Mouse (Mus musculus) G1E (cell line): ENCODE data around the gene AC131692.1. TPM values are rescaled to one million over a fixed set of nuclear protein-coding genes. Genes with fewer than 3 reads are reported as not detected.
"Not testable (repeated sequence)": the region's sequence is repeated elsewhere in the genome, so short reads cannot be mapped to it uniquely, and the experiment has no call there.

Experiments
- ATAC-seq: 2 replicates; pipeline ENCODE4 v1.8.0; 2016; ENCODE audit warnings: mild to moderate bottlenecking; ENCODE audit not compliant: insufficient number of reproducible peaks, poor library complexity, low FRiP score, severe bottlenecking; ENCODE audit errors: extremely low read depth
- DNase-seq: peaks from one replicate; pipeline ENCODE4 v3.0.0; 2012; ENCODE audit warnings: low spot score
- H3K27me3 ChIP-seq: 2 replicates; pipeline ENCODE4 v1.6.1; 2012; ENCODE audit warnings: mild to moderate bottlenecking, low read length, inconsistent platforms; ENCODE audit not compliant: insufficient read depth
- H3K36me3 ChIP-seq: replicated peaks from 2 replicates; pipeline ENCODE3; 2012; ENCODE audit warnings: mild to moderate bottlenecking, inconsistent platforms
- H3K4me1 ChIP-seq: 2 replicates; pipeline ENCODE4 v1.6.1; 2012; ENCODE audit warnings: low read depth, low read length, inconsistent platforms, mixed read lengths; ENCODE audit not compliant: insufficient read depth
- H3K4me3 ChIP-seq: 2 replicates; pipeline ENCODE4 v1.5.1; 2012; ENCODE audit warnings: low read depth, mild to moderate bottlenecking, inconsistent platforms, low read length, moderate library complexity, mixed read lengths
- H3K9me3 ChIP-seq: replicated peaks from 2 replicates; pipeline ENCODE4 v1.6.1; 2012; ENCODE audit warnings: inconsistent platforms
- CTCF ChIP-seq: IDR thresholded peaks from 2 replicates; pipeline ENCODE4 v1.5.1; 2012; ENCODE audit warnings: low read depth, low read length, inconsistent platforms, mixed read lengths
- GATA1 ChIP-seq: IDR thresholded peaks from 2 replicates; pipeline ENCODE4 v1.6.1; 2012; ENCODE audit warnings: borderline replicate concordance, low read length, inconsistent platforms, mixed read lengths
- GATA2 ChIP-seq: IDR thresholded peaks from 2 replicates; pipeline ENCODE4 v1.6.1; 2012; ENCODE audit warnings: low read depth, low read length, inconsistent platforms, borderline replicate concordance
- POLR2AphosphoS5 ChIP-seq: IDR thresholded peaks from 2 replicates; pipeline ENCODE4 v1.6.1; 2012; ENCODE audit warnings: low read depth, low read length, inconsistent platforms; ENCODE audit not compliant: insufficient replicate concordance
- TAL1 ChIP-seq: conservative IDR thresholded peaks from 2 replicates; pipeline ENCODE4 v1.6.1; 2012; ENCODE audit warnings: low read depth, low read length, inconsistent platforms, mixed read lengths
- polyA plus RNA-seq: library from polyadenylated mRNA; stranded (reverse); fragments of >175 nt; gene quantifications from 2 replicates; pipeline ENCODE4 v1.2.3, GENCODE M21; 2012
- total RNA-seq, 2 experiments: library from RNA; stranded (forward) in 1 of 2; stranded (reverse) in 1 of 2; fragments of 200-1000 nt in 1 of 2; fragments of >200 nt in 1 of 2; fragmentation: Nextera tagmentation in 1 of 2; gene quantifications; 2 replicates each; pipeline ENCODE4 v1.2.3; 2014 to 2017

AC131692.1 gene
- total and polyA plus RNA-seq, 3 experiments, result 1.4 to 5.6 (median 3.4) TPM

DNA sequence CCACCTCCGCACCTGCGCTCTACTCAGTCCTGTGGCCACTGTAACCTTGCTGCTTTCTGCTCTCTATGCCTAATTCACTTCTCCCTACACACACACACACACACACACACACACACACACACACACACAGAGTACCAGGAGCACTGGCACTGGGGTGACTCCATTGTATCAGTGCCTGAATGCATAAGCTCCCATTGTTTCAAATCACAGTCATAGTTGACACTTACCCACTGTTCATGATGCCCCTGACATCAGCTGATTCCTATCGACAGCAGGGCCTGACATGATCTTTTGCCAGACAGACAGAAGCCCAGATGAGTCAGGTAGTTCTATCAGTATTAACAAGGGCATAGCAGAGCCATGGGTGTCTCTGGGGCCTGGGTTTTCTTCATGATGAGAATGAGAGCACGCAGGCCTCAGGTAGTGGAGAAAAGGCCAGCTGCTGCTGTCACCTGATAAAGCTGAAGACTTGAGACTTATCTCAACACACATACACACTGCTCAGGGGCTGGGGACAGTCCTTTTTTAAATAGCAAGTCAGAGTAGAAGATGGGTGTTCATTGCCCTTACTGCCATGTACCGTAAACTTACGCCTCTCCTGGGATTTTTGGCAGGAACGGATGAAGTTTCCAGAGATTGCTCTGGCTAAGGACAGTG, 38.1 kb downstream of the AC131692.1 start:
- ATAC-seq, result no peak
- TF ChIP-seq GATA1 (no peak), CTCF (no peak), POLR2AphosphoS5 (no peak), TAL1 (peak; percentile 30; the same call in 1 of the 2 replicates), GATA2 (no peak)

DNA sequence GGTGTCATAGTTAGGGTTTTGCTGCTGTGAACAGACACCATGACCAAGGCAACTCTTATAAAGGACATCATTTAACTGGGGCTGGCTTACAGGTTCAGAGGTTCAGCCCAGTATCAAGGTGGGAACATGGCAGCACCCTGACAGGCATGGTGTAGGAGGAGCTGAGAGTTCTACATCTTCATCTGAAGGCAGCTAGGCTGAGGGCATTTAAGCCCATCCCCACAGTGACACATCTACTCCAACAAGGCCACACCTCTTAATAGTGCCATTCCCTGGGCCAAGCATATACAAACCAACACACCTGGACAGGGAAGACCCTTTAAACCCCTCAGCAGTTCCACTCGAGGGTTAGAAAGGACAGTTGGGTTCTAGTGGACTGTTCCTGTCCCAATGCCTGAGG, 39.0 kb downstream of the AC131692.1 start:
- peaks cover 47% of the 10 kb centered on the region for H3K4me1 ChIP-seq
- ATAC-seq, result not testable (repeated sequence)

More for the DNA sequence above, 38.1 kb downstream of the AC131692.1 start:
- no peaks in the 10 kb centered on the region for H3K9me3 ChIP-seq
- H3K4me3 ChIP-seq, result no peak overlapping the region
- H3K4me1 ChIP-seq, result peaks cover 47% of the 10 kb centered on the region
- H3K36me3 ChIP-seq, result peaks cover 45% of the 10 kb centered on the region
- H3K27me3 ChIP-seq, result no peaks in the 10 kb centered on the region
- DNase-seq, result no peak

DNA sequence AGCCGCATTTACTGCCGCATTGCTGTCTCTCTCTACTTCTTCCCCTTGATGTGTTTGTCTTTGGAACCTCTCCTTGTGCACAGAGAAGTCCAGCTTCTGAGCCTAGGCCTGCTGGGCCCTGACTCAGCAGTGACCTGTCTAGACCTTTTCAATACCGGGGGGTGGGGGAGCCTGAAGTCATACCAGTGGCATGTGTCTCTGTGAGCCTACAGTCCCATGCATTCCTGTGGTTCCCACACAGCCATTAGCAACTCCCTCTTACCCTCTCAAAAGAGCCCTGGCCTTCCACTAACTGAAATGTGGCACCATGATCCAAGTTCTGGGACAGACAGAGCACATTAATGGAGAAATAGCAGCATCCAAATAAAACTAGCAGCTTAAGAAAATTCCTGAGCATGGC, 42.2 kb downstream of the AC131692.1 start:
- TF ChIP-seq GATA2 (no peak), TAL1 (no peak), POLR2AphosphoS5 (no peak), CTCF (no peak), GATA1 (no peak)
- Histone ChIP-seq H3K9me3 (no peaks in the 10 kb centered on the region), H3K27me3 (no peaks in the 10 kb centered on the region), H3K36me3 (peaks cover 69% of the 10 kb centered on the region), H3K4me3 (no peak overlapping the region), H3K4me1 (peaks cover 56% of the 10 kb centered on the region)
- DNase-seq, result no peak
- ATAC-seq, result no peak

More for the DNA sequence above, 39.0 kb downstream of the AC131692.1 start:
- not testable (repeated sequence) for H3K9me3 ChIP-seq, H3K4me3 ChIP-seq, DNase-seq, H3K27me3 ChIP-seq
- H3K36me3 ChIP-seq, result peaks cover 53% of the 10 kb centered on the region

DNA sequence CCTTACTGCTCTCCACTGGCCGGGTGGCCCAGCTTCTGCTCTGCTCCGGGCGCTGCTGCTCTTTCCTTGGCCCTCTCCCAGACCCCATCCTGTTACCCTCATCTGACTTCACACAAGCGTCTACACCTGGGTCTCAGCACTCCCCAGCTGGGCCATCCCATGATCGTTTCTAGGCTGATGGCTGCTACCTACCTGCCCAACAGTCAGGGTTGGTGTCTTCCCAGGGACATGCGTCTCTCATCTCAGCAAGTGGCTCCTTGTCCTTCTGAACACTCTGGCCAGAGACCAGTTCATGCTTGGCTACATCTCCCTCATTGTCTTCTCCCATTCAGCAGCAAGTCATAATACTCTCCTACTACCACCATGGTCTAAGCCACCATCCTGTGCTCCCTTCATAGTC, 45.5 kb downstream of the AC131692.1 start:
- H3K36me3 ChIP-seq, result peaks cover 50% of the 10 kb centered on the region
- ATAC-seq (no peak), DNase-seq (no peak)
- peaks cover 4% of the 10 kb centered on the region; the same call in 1 of the 2 replicates for H3K27me3 ChIP-seq
- no peaks in the 10 kb centered on the region for H3K9me3 ChIP-seq
- H3K4me1 ChIP-seq, result peaks cover 34% of the 10 kb centered on the region
- H3K4me3 ChIP-seq, result peak overlapping the region; percentile 1; the same call in 1 of the 2 replicates
- TF ChIP-seq CTCF (no peak), TAL1 (no peak), GATA1 (no peak), POLR2AphosphoS5 (no peak), GATA2 (no peak)

DNA sequence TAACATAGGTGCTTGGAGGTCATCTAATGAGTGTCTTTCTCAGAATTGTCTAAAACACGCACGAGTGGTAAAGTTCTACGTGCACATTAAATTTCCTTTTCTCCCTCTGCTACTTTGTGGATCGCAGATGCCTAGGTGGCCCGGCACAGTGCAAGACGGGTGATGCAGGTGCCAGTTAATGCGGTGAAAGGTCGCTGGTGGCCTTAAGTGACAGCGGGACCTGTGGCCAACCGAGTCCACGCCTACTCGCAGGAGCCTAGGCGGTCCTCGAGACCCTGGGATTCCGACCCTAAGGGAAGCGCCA, 46.1 kb downstream of the AC131692.1 start:
- DNase-seq (no peak), ATAC-seq (no peak)
- Histone ChIP-seq H3K27me3 (peaks cover 9% of the 10 kb centered on the region), H3K4me1 (peaks cover 34% of the 10 kb centered on the region), H3K36me3 (peaks cover 44% of the 10 kb centered on the region), H3K9me3 (no peaks in the 10 kb centered on the region), H3K4me3 (peak overlapping the region; percentile 93)
- TF ChIP-seq GATA1 (no peak), GATA2 (no peak), TAL1 (no peak), CTCF (no peak), POLR2AphosphoS5 (no peak)

DNA sequence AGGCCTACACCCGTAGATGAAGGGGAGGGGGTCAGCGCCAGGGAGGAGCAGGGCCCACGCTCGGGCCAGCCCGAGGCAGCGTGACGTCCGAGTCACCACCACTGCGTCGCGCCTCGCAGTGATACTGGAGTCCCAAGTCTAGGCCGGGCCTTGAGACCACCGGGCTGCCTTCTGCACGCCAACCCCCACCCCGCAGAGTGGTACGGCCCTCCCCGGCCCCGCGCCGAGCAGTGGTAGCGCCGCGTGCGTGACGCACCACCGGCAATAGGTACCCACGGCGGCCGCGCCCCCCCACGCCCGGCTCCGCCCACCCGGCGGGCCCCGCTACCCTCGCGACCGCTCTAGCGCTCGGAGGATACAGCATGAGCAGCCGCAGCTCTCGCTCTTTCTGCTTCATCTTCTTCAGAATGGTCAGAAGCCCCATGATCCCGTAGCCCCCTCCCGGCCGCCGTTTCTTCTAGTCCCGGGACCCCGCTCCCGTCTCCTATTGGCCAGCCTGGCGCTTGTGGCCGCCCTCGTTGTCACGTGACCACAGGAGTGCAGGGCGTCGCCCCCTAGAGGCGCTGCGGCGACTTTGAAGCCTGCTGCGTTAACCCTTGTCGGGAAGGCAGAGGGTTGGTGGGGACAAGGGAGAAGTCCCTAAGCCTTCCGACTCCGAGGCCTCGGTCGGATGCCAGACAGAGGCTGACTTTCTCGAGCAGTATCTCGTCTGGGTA, 46.6 kb downstream of the AC131692.1 start, which contains the start of gene Batf2:
Batf2 (plus strand) TSS at position 306 of the 716 bp plus-strand sequence.
- DNase-seq, result peak; percentile 98
- TF ChIP-seq POLR2AphosphoS5, result no peak
- TF ChIP-seq CTCF, result 0 out of 2 replicates have a peak, but pooled peaks have one; percentile 44
- no peak for TF ChIP-seq GATA1
- peak; percentile 61 for ATAC-seq
- Histone ChIP-seq H3K4me1 (peaks cover 34% of the 10 kb centered on the region), H3K4me3 (peak within 1 kb of the TSS; percentile 93), H3K36me3 (peaks cover 38% of the 10 kb centered on the region), H3K27me3 (peaks cover 12% of the 10 kb centered on the region), H3K9me3 (no peaks in the 10 kb centered on the region)
